Mouse (Mus musculus) myocyte (in vitro differentiated cells): ENCODE measurements around the gene Zswim3.
A peak's percentile ranks its signal among the peaks of the same experiment; 100 is the strongest.

Experiments
- E2F4 ChIP-seq: IDR thresholded peaks from one replicate; pipeline ENCODE4 v1.6.1; 2011; ENCODE audit warnings: mild to moderate bottlenecking, control low read depth, moderate library complexity; ENCODE audit not compliant: insufficient read depth
- POLR2A ChIP-seq: IDR thresholded peaks from one replicate; pipeline ENCODE4 v1.6.1; 2011; ENCODE audit warnings: low read depth, mild to moderate bottlenecking, control low read depth, moderate library complexity; ENCODE audit not compliant: insufficient read length

- TF ChIP-seq POLR2A (peak; percentile 84), E2F4 (no peak)
These were observed 19.2 kb upstream of the Zswim3 start, which contains the start of gene Snx21 for GRCm38 (mm10) chr2:164785481-164786387.
